Mouse (Mus musculus): ENCODE results near the gene Asz1.

DNA sequence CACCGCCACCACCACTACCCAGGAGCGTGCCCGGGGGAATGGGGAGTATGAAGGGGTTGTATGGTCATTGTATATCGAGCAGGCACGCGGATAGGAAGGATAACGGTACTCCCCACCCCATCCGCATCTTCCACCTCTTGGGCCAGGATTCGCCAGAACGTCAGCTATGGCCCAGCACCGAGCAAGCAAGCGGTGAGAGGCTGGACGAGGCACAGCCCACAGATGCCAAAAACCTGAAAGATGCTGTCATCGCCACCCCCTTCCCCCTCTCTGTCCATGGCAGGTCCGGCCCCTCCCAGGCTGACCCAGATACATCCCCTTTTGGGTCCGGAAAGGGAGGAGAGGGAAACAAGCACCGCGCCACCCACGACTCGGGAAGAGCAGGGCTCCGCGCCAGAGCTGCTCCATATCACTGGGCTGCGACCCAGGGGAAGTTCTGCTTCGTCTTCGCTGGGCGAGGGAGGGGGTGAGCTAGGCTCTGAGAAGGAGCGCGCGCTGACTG is 77.3 kb downstream of the Asz1 start:
- TF ChIP-seq POLR2A (IDR thresholded peaks at IDR 0.05; ENCODE audit: control insufficient read depth, low read depth, low read length) (no peak), CTCF (IDR thresholded peaks at IDR 0.05; ENCODE audit: control insufficient read depth, insufficient read depth, insufficient replicate concordance, low read depth, low read length) (no peak)

Data from testis, adult 2 months (tissue).